Mouse (Mus musculus): ENCODE results near the gene Ttc29.

Ttc29 gene

DNA sequence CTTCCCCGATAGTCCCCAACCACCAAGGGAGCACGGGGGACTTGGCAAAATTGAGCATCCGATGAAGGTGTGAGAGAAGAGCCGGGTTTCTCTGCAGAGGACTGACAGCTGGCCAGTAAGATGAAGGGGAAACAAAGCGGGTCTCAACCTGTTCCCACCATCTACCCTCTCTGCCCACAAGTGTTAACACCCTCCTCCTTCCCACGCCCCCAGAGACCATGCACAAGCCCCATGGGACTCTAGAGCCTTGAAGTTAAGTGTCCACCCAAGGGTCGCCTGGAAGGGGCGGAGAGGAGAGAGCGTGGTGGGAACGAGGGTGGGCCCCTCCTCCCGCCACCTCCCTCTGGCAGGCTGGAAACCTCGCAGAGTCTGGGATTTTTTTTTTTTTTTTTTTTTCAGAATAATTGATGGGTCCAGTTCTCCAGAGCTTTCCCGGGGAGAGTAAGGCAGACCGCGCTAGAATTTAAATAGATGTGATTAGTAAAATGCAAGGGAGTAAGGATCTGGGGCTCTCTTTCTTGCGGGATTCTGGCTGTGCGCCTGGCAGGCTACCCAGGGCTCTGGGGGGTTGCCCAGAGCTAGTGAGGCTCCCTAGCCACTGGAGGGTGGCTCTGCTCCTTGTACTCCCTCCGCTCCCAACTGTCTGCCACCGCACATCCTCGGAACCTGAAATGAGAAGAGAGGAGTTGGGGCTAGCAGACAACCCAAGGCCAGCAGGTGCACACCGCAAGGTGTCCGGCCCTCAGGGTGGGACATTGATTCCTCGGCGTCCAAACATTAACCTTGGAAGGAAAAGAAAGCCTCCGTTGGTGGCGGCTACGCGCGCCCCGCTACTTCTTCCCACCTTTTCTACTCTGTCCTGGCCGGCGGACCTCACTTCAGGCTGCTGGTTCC lies 214.0 kb downstream of the Ttc29 start:
- no peak for DNase-seq

DNA sequence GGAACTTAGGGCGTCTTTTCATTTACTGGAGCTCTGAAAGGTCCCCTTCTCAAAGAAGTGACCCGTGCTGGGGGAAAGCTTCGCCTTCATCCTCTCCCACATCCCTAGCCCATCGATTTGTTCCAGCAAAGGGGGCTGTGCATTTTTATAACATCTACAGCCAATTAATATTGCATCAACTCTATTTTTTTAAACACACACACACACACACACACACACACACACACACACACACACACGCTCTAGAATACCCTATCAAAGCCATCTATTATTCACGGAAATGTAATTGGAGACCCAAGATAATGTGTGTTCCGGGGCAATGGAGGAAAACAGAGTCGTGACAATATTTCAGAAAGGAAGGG lies 214.7 kb downstream of the Ttc29 start:
- no peak for DNase-seq

DNA sequence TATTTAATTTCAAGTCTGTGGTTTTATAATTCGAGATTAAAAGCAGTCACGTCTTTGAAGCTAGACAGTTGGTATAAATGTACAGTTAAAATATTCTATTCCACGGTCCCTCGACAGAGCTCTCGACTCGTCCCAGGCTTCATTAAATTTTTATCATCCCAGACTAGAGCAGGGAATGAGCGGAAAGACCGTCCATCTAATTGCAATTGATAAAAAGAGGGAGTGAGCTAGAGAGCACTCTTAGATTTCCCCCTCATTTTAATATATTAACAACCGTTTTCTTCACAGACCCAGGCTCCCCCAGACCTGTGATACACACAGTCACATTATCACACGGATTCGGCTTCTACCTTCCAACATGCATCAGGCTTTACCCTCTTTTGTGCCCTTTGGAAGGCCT lies 215.1 kb downstream of the Ttc29 start:
- DNase-seq = no peak

DNA sequence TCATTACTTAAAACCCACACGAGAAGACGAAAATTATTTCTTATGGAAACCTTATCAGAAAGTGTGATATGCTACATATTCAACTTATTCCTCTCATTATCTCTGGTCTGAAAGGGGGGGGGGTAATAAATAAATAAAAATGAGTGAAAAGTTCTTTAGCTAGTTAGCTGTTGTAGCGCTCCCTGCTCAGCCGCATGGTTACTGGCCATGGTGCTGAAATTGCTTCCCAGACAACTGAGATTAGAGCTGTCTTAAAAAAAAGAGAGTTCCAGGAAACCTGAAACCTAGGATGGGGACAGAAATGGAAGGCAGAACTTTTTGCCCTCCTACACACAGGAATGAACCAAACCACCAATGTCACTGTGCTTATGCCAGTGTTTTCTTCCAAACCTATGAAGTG lies 218.3 kb downstream of the Ttc29 start:
- peak; percentile 66 for DNase-seq

DNA sequence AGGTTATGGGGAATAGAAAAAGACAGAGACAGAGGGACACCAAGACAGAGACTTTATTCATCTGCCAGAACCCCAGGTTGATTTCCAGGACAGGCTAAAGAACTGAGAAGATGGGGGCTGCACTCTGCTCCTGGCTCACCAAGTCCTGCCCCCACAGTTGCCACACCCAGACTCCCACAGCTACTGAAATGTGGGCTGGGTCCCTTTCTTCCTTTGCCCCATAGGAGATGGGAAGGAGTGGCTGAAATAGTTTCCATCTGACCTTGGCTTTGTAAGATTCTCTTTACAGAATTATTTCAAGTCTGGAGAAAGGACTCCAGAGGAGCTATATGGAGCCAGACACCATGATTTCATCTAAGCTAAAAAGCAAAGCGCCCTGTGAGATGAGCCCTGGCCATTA lies 219.4 kb downstream of the Ttc29 start:
- no peak for DNase-seq

DNA sequence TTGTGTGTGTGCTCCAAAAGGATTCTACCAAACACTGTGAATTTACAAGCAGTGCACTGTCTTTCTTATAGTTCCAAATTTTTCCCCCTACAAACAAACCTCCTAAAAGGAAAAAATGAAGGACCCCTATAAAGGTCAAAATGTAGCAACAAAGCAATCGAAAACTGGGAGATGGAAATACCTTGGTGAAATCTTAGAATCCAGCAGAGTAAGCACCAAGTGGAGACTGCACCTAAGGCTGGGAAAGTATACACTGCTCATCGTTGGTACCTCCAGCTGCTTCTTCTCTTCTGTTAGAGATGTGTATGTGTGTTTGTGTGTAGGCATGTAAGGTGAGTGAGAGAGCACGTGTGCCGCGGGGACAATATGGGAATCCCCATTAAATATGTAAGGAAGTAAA lies 220.2 kb downstream of the Ttc29 start:
- DNase-seq = no peak

DNA sequence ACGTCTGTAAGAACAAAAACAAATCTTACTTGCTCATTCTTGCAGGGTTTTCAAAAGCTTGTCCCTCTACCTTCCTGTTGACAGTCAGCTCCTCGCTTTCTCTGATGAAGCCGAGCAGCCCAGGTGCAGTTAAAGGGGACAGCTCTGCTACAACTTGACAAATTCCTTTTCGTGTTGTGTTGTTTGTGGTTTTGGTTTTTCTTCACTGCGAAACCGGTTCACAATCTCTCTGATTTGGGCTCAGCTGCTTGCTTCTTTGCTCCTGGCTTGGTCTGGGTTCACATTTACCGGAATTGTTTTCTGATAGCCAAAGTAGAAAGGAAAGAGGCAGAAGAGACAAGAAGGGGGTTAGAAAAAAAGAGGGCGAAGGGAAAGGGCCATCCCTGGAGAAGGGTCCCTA lies 221.2 kb downstream of the Ttc29 start:
- DNase-seq = no peak

DNA sequence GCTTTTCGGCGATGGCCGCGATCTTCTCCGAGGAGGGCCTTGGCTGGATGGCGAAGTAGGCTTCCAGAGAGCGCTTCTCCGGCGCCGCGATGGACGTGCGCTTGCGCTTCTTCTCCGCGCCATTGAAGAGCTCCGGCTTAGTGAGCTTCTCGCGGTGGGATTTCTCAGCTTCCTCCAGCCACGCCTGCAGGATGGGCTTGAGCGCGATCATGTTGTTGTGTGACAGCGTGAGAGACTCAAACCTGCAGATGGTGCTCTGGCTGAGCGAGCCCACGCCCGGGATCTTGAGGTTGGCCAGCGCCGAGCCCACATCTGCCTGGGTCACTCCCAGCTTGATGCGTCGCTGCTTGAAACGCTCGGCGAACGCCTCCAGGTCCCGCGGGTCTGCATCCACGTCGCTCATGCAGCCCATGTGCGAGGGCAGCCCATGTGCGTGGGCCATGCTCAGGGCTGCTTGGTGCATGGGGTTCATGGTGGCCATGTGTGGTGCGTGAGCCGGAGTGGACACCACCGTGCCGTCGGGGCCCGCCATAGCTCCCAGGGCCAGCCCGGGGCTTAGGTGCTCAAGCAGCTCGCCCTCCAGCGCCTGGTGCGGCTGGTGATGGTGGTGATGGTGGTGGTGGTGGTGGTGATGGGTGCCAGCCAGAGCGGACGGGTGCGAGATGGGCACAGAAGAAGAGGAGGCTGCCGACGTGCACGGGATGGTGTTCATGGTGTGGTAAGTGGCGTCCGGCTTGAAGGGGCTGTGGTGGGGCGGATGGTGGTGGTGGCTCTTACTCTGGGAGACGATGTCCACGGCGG lies 221.9 kb downstream of the Ttc29 start:
- DNase-seq = no peak

DNA sequence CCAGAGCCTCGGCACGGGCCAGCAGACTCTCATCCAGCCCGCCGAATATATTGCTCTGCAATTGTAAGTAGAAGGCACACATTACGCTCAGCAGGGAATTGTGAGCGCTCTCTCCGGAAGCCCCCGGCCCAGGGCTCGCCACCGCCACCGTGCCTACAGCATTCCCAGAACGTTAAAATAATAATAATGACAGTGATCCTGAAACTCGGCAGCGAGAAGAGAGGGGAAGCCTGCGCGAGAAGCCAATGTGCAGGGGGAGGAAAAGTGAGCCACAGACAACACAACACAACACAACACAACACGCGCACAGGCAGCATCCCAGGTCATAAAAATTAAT lies 222.5 kb downstream of the Ttc29 start:
- DNase-seq = no peak

DNA sequence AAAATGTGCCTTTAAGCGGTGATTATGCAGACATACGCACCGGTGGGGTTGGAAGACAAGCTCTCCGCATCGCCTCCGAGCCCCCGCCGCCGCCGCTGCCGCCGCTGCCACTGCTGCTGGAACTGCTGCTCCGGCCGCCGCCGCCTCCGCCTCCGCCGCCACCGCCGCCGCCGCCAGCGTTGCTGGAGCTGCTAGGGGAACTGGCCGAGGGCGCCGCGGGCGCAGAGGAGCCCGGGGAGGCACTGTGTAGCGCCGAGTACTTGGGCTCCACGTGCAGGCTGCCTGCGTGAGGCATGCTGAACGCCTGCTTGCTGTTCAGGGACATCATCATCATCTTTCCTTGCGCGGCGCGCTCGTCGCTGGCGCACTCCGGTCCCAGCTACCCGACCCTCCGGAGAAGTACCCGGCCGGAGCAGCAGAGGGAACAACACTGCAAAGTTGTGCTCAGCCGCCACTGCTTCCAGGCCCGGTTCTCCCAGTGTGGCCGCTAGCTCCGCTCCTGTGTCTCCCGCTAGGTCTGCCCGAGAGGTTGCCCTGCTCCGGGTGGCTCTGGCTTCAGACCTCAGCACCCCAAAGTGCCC lies 223.1 kb downstream of the Ttc29 start, which contains the start of gene Pou4f2:
TSS of gene Pou4f2 (minus strand) at position 575 of the 581 bp plus-strand sequence.
- DNase-seq = no peak

DNA sequence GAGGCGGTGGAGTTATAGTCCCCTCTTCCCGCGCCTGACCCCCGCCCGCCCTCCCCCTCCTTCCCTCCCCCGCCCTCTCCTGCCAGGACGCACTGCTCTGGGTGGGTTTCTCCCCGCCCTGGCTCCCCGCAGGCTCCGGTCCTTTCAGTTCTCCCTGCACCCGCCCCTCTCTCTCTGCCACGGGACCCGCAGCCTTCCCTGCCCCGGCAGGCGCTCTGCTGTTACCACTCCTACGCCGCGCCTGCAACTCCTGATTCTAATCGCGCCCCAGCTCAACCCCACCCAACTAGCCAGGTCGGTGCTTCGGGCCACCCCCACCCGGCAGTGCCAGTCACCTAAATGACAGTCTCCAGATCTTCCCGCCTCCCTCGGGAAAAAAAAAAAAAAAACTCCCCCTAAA lies 223.6 kb downstream of the Ttc29 start:
- DNase-seq = no peak

DNA sequence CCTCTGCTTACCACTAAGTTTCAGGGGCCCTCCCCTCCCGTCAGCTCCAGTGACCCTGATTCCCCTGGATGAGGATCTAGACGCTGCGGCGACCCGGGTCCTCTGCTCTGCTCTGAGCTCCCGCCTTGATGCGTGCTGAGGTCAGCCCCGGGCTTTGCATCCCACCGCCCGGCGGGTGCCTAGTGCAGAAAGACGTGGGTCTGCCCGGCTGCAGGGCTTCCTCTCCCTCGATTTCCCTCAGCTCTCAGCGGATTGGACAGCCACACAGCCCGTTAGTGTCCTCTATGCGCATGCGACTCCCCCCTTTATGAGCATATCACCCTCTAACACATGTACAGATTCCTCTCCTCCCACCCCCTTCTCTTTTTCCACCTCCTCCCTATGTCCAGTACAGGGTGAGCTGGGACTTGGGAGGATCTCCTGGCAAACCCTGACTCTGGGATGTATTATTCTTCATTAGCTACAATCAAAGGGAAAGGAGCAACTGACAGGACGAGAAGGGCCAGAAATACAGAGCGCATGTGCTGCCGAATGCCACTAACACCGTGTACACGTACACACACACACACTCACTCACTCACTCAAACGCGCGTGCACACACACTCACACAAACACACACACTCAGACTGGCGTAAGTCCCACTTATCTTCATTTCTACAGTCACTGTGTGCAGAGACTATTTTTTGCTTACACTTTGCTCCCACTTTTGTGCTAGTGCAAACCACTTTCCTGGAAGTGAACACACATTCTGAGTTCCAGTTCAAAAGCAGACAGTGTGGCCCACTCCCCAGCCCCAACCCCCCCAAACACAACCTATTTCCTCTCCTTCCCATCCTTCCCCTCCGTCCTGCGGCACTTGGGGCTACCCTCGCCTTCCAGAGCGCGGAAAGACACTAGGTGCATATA lies 224.3 kb downstream of the Ttc29 start:
- DNase-seq = no peak

DNA sequence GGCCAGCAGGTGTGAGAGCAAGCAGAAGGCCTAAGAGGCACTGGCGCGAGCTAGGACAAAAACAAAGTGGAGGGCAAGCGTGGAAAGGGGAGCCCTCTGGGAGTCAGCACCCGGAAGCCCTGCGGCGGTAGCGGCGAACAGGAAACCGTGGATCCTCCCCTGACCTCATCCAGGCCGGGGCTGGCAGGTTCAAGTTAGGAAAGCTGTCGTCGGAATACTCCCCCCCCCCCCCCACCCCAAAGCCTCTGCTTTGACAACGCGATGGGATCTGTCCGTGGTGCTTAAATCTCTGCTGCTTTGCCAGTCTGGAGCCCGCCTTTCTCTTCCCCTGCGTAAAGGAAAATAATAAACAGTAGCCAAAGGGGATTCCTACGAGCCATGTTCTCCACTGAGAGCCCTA lies 225.0 kb downstream of the Ttc29 start:
- DNase-seq = peak; percentile 62

DNA sequence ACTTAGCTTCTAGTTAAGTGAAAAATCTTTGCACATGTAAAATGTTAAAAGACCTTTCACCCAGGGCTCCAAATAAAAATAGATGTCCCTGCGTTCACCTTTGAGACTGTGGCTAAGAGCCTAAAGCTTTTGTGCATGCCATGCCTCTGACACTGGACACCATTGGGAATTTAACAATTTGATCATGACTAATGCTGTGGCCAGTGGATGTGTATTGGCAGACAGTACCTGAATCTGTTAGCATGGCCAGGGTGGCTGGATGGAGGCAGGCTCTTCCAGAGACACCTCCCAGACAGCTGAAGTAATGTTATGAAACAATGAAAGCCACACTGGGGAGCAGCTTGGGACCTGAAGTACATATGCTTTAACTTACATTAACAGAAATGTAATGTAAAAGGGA lies 229.7 kb downstream of the Ttc29 start:
- no peak for DNase-seq

Data from lung, postnatal 10 days (tissue).